Mouse (Mus musculus) hindbrain, embryonic 13.5 days (tissue): ENCODE data around the gene Cpeb3. TPM values are rescaled to one million over a fixed set of nuclear protein-coding genes. Genes with fewer than 3 reads are reported as not detected.

ENCODE experiments used
- ATAC-seq: fragments of 200-750 bp; cut with Nextera tagmentation; 2 replicates; pipeline ENCODE4 v1.8.0; 2017; ENCODE audit warnings: moderate TSS enrichment; ENCODE audit not compliant: low FRiP score
- H3K27ac ChIP-seq: fragments of 300-500 bp; sonication (generic); 2 replicates; pipeline ENCODE4 v1.5.1; 2015; ENCODE audit warnings: inconsistent platforms, mild to moderate bottlenecking, moderate library complexity
- H3K27me3 ChIP-seq: fragments of 300-500 bp; sonication (generic); 2 replicates; pipeline ENCODE4 v1.6.1; 2015; ENCODE audit warnings: mild to moderate bottlenecking, inconsistent platforms
- H3K36me3 ChIP-seq: fragments of 300-500 bp; sonication (generic); 2 replicates; pipeline ENCODE4 v1.6.1; 2015; ENCODE audit warnings: mild to moderate bottlenecking, inconsistent platforms
- H3K4me1 ChIP-seq: fragments of 300-500 bp; sonication (generic); replicated peaks from 2 replicates; pipeline ENCODE4 v1.6.1; 2015; ENCODE audit warnings: inconsistent platforms
- H3K4me2 ChIP-seq: fragments of 300-500 bp; sonication (generic); 2 replicates; pipeline ENCODE4 v1.6.1; 2015; ENCODE audit warnings: inconsistent platforms, mild to moderate bottlenecking, moderate library complexity
- H3K4me3 ChIP-seq: fragments of 300-500 bp; sonication (generic); 2 replicates; pipeline ENCODE4 v1.5.1; 2015; ENCODE audit warnings: mild to moderate bottlenecking, inconsistent platforms
- H3K9ac ChIP-seq: fragments of 300-500 bp; sonication (generic); 2 replicates; pipeline ENCODE4 v1.6.1; 2015; ENCODE audit warnings: mild to moderate bottlenecking, inconsistent platforms
- H3K9me3 ChIP-seq: fragments of 300-500 bp; sonication (generic); 2 replicates; pipeline ENCODE4 v1.6.1; 2016; ENCODE audit warnings: inconsistent platforms
- WGBS: fragments of 180-500 bp; shearing (Covaris S2); methylation state at CpG from one replicate; pipeline ENCODE4 v1.1.7; 2015; 5-methylcytosine and 5-hydroxymethylcytosine counted together
- polyA plus RNA-seq: library from polyadenylated mRNA; unstranded; fragments of >200 nt; fragmentation: Nextera tagmentation; extraction: Ambion mirVana; gene quantifications from 2 replicates; pipeline ENCODE4 v1.2.1, GENCODE M21; 2015

The Cpeb3 gene
- polyA plus RNA-seq, 1 experiment from 2014 or later = 11.4 TPM

DNA sequence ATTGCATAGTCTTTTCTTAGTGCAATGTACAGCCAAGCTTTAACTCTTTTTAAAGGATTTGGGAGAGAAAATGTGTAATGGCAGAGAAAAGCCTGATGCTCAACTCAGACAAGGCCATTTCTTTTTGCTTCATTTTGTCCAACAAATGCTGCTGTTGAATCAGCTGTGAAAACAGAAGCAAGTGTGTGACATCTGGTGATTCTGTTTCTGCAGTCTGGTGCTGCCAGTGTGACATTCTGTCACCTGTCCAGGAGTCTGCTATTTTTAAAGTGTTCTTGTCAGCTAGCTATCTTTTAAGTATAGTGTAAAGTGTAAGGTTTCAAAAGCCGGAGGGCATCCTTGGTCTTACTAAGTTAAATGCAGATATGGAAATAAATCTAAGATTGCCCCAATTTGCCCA is 76.7 kb downstream of the Cpeb3 start:
- Histone ChIP-seq H3K9me3 (no peaks in the 10 kb centered on the region), H3K4me3 (no peak overlapping the region), H3K36me3 (no peaks in the 10 kb centered on the region), H3K27me3 (no peaks in the 10 kb centered on the region), H3K27ac (no peak overlapping the region), H3K4me1 (no peaks in the 10 kb centered on the region; the same call in 1 of the 2 replicates), H3K9ac (no peak overlapping the region), H3K4me2 (no peak overlapping the region)
- no peak for ATAC-seq
- 97% methylated on average over 1 of the region's 1 CpGs for WGBS

- H3K27ac ChIP-seq = no peak overlapping the region
- H3K9me3 ChIP-seq = no peaks in the 10 kb centered on the region
- H3K9ac ChIP-seq = no peak overlapping the region
- H3K27me3 ChIP-seq = no peaks in the 10 kb centered on the region
- no peak overlapping the region for H3K4me2 ChIP-seq
- WGBS = 96% methylated on average over 4 of the region's 4 CpGs
- ATAC-seq = no peak
- H3K4me3 ChIP-seq = no peak overlapping the region
- no peaks in the 10 kb centered on the region; the same call in 1 of the 2 replicates for H3K4me1 ChIP-seq
- peaks cover 12% of the 10 kb centered on the region for H3K36me3 ChIP-seq
These were observed 79.9 kb downstream of the Cpeb3 start for GRCm38 (mm10) chr19:37128461-37128860.

DNA sequence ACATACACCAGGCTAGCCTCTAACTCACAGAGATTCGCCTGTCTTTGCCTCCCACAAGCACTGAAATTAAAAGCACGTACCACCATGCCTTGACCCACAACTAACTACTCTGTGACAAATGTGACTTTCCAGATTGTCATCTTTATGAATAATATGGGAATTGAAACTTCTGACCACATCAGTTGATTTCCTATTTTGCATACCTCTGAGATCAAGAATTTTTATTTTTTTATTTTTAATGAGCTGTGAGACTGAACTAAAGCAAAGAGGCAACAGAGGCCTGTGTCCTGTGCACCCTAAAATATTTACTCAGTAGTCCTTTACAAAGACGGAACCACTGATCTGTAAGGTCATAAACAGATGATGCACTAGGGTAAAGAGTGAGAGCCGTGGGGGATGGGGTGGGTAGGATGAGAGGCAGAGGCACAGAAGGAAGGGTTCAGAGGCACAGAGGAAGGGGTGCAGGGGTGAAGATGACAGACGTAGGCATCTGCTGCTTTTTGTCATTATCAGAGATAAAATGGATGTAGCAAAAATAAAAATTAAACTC is 81.3 kb downstream of the Cpeb3 start:
- no peak overlapping the region for H3K4me2 ChIP-seq
- no peaks in the 10 kb centered on the region; the same call in 1 of the 2 replicates for H3K4me1 ChIP-seq
- WGBS = 76% methylated on average over 5 of the region's 5 CpGs

DNA sequence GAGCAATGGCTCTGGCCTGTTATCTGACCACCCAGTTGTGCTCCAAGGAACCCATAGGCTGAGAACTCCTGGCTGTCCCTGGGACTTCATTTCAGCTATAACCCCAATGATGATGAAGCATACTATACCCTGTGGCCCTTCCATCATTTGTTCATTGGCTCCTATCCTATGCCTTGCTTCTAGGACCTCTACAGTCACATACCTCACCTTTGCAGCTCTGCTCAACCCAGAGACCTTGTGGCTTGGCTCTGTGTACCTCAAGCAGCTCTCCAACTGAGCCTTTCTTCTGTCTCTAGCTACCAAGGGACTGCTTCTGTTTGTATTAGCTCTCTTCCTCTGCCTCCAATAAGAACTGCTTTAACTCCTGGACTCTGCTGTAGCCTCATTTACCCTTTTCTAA is 83.4 kb downstream of the Cpeb3 start:
- no peaks in the 10 kb centered on the region for H3K9me3 ChIP-seq
- no peaks in the 10 kb centered on the region; the same call in 1 of the 2 replicates for H3K4me1 ChIP-seq
- no peak overlapping the region for H3K27ac ChIP-seq
- H3K27me3 ChIP-seq = no peaks in the 10 kb centered on the region
- H3K36me3 ChIP-seq = peaks cover 15% of the 10 kb centered on the region
- ATAC-seq = no peak
- H3K9ac ChIP-seq = no peak overlapping the region
- H3K4me2 ChIP-seq = no peak overlapping the region
- H3K4me3 ChIP-seq = no peak overlapping the region

More for the DNA sequence above, 81.3 kb downstream of the Cpeb3 start:
- Histone ChIP-seq H3K9me3 (no peaks in the 10 kb centered on the region), H3K4me3 (no peak overlapping the region), H3K27ac (no peak overlapping the region), H3K36me3 (peaks cover 15% of the 10 kb centered on the region), H3K27me3 (no peaks in the 10 kb centered on the region), H3K9ac (no peak overlapping the region)
- ATAC-seq = no peak

GRCm38 (mm10) chr19:37119281-37119680 is 89.1 kb downstream of the Cpeb3 start:
- Histone ChIP-seq H3K9ac (no peak overlapping the region), H3K27me3 (no peaks in the 10 kb centered on the region), H3K4me2 (no peak overlapping the region), H3K36me3 (peaks cover 12% of the 10 kb centered on the region), H3K4me1 (peaks cover 5% of the 10 kb centered on the region; the same call in 1 of the 2 replicates), H3K27ac (no peak overlapping the region), H3K9me3 (no peaks in the 10 kb centered on the region), H3K4me3 (no peak overlapping the region)
- WGBS = 52% methylated on average over 2 of the region's 2 CpGs
- ATAC-seq = no peak

DNA sequence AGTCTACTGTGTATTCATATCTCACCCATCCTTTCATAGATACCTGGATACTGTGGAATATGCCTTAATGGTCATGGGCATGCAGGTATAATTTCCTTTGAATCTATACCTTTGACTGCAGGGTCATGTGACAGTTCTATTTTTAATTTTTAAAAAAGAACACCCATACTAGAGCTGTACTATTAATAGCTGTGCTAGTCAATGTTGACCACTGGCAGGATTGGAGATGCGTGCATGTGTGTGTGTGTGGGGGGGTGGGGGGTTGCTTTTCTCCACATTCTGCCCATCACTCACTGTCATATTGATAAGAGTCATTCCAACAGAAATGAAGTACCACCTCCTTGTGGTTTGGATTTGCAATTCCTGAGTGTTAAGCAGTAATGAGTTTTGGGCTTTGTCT is 92.6 kb downstream of the Cpeb3 start:
- H3K4me2 ChIP-seq = no peak overlapping the region
- WGBS = 86% methylated on average over 1 of the region's 1 CpGs
- H3K4me1 ChIP-seq = peaks cover 5% of the 10 kb centered on the region; the same call in 1 of the 2 replicates
- peaks cover 5% of the 10 kb centered on the region for H3K36me3 ChIP-seq
- no peak overlapping the region for H3K4me3 ChIP-seq
- no peak overlapping the region for H3K9ac ChIP-seq
- no peaks in the 10 kb centered on the region for H3K27me3 ChIP-seq
- H3K9me3 ChIP-seq = no peaks in the 10 kb centered on the region
- H3K27ac ChIP-seq = no peak overlapping the region
- ATAC-seq = no peak

- H3K9ac ChIP-seq = no peak overlapping the region
- no peaks in the 10 kb centered on the region for H3K9me3 ChIP-seq
- H3K27me3 ChIP-seq = no peaks in the 10 kb centered on the region
- 90% methylated on average over 8 of the region's 8 CpGs for whole genome bisulfite sequencing
- no peak overlapping the region for H3K4me3 ChIP-seq
- ATAC-seq = no peak
- H3K36me3 ChIP-seq = peaks cover 5% of the 10 kb centered on the region
- H3K4me1 ChIP-seq = peaks cover 5% of the 10 kb centered on the region; the same call in 1 of the 2 replicates
- no peak overlapping the region for H3K27ac ChIP-seq
- H3K4me2 ChIP-seq = no peak overlapping the region
These were observed 93.0 kb downstream of the Cpeb3 start for GRCm38 (mm10) chr19:37115374-37115773.

DNA sequence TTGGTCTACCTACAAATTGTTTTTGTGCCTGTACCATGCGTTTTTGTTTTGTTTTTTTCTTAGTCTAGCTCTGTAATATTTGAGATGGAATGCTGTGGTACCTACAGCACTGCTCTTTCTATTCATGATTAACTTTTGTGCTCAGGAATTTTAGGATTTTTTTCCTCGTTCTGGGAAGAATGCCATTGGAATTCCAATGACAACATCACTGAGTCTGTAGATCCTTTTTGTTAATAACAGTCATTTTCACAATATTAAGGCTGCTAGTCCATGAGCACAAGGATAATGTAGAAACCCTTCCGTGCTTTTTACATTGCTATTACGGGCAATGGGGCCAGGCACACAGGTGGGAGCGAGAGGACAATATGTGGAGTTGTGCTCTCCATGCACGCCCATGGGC is 96.6 kb downstream of the Cpeb3 start:
- no peak overlapping the region for H3K9ac ChIP-seq
- no peak overlapping the region for H3K4me3 ChIP-seq
- WGBS = 92% methylated on average over 6 of the region's 6 CpGs
- no peak overlapping the region for H3K27ac ChIP-seq
- H3K27me3 ChIP-seq = no peaks in the 10 kb centered on the region
- no peak for ATAC-seq
- H3K4me2 ChIP-seq = no peak overlapping the region
- H3K36me3 ChIP-seq = peaks cover 5% of the 10 kb centered on the region
- no peaks in the 10 kb centered on the region for H3K4me1 ChIP-seq
- no peaks in the 10 kb centered on the region for H3K9me3 ChIP-seq

DNA sequence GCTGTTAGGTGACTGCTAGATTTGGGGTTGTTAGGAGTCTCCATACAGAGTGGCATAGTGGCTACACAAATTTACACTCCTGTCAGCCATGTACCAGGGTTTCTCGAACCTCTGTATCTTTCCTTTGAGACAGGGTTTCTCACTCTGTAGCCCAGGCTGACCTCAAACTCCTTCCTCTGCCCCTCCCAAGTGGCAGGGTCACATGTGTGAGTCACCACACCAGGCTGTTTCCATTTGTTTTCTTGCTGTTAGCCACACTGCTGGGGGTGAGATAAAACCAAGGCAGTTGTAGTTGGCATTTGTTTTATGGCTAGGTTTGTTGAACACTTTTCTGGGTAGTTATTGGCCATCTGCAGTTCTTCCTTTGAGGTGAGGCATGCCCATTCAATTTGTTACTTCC is 97.9 kb downstream of the Cpeb3 start:
- H3K9me3 ChIP-seq = no peaks in the 10 kb centered on the region
- no peak overlapping the region for H3K27ac ChIP-seq
- ATAC-seq = no peak
- H3K36me3 ChIP-seq = no peaks in the 10 kb centered on the region
- WGBS = 82% methylated on average over 1 of the region's 1 CpGs
- H3K27me3 ChIP-seq = no peaks in the 10 kb centered on the region
- no peak overlapping the region for H3K4me3 ChIP-seq
- H3K4me2 ChIP-seq = no peak overlapping the region
- no peak overlapping the region for H3K9ac ChIP-seq
- H3K4me1 ChIP-seq = no peaks in the 10 kb centered on the region

DNA sequence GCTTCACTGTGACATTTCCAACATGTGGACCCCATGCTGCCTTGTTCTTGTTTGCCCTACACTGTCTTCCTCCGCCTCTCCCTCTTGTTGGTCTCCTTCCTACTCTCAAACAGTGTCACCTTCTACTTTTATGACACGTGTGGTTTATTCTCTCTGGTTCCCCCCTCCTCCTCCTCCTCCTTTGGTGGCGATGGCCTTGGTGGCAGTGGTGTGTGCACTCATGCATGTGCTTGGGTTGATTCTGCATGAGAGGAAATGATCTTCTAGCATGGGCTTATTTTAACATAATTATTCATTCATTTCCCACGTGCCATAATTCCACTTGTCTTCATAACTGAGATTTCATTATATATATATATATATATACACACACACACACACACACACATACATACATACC is 98.5 kb downstream of the Cpeb3 start:
- Histone ChIP-seq H3K27ac (no peak overlapping the region), H3K36me3 (no peaks in the 10 kb centered on the region), H3K27me3 (no peaks in the 10 kb centered on the region), H3K9ac (no peak overlapping the region), H3K4me2 (no peak overlapping the region), H3K4me3 (no peak overlapping the region), H3K9me3 (no peaks in the 10 kb centered on the region), H3K4me1 (no peaks in the 10 kb centered on the region)
- 86% methylated on average over 4 of the region's 4 CpGs for WGBS
- no peak for ATAC-seq

GRCm38 (mm10) chr19:37100689-37101088 is 107.7 kb downstream of the Cpeb3 start:
- no peaks in the 10 kb centered on the region for H3K4me1 ChIP-seq
- H3K9ac ChIP-seq = no peak overlapping the region
- no peak overlapping the region for H3K4me2 ChIP-seq
- H3K27ac ChIP-seq = no peak overlapping the region
- 88% methylated on average over 2 of the region's 2 CpGs for WGBS
- H3K9me3 ChIP-seq = no peaks in the 10 kb centered on the region
- no peaks in the 10 kb centered on the region for H3K36me3 ChIP-seq
- no peaks in the 10 kb centered on the region for H3K27me3 ChIP-seq
- no peak overlapping the region for H3K4me3 ChIP-seq
- no peak for ATAC-seq

GRCm38 (mm10) chr19:37095666-37096330 is 112.6 kb downstream of the Cpeb3 start:
- 87% methylated on average over 4 of the region's 4 CpGs for WGBS
- H3K9me3 ChIP-seq = no peaks in the 10 kb centered on the region
- H3K36me3 ChIP-seq = no peaks in the 10 kb centered on the region
- no peak overlapping the region for H3K27ac ChIP-seq
- no peak for ATAC-seq
- no peak overlapping the region for H3K4me3 ChIP-seq
- H3K4me1 ChIP-seq = peaks cover 1% of the 10 kb centered on the region; the same call in 1 of the 2 replicates
- no peak overlapping the region for H3K4me2 ChIP-seq
- H3K27me3 ChIP-seq = no peaks in the 10 kb centered on the region
- no peak overlapping the region for H3K9ac ChIP-seq

DNA sequence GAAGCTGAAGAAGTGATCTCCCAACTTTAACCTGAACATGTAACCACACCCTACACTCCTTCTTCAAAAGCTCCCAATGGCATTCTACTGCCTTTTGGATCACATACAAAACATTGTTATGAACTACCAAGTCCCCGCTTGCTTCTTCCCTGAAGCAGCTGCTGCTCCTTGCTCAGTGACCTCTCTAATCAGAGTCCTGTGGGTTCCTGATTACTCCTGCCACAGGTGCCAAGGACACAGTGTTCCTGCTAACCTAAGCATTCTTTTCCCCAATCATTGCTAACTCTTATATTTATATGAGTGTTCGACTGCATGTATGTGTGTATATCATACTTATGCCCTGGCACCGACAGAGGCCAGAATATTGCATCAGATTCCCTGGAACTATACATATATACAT is 115.2 kb downstream of the Cpeb3 start:
- Histone ChIP-seq H3K4me1 (peaks cover 14% of the 10 kb centered on the region), H3K4me2 (no peak overlapping the region), H3K36me3 (0 out of 2 replicates have a peak, but pooled peaks cover 1% of the 10 kb centered on the region), H3K27ac (no peak overlapping the region), H3K9ac (no peak overlapping the region), H3K27me3 (no peaks in the 10 kb centered on the region), H3K9me3 (no peaks in the 10 kb centered on the region), H3K4me3 (no peak overlapping the region)
- 97% methylated on average over 3 of the region's 3 CpGs for WGBS
- no peak for ATAC-seq
